Mouse (Mus musculus) G1E (cell line): Measurements from ENCODE around the gene Nup160. TPM values are rescaled to one million over a fixed set of nuclear protein-coding genes. Genes with fewer than 3 reads are reported as not detected.

Experiments
- ATAC-seq: 2 replicates; pipeline ENCODE4 v1.8.0; 2016; ENCODE audit warnings: mild to moderate bottlenecking; ENCODE audit not compliant: insufficient number of reproducible peaks, poor library complexity, low FRiP score, severe bottlenecking; ENCODE audit errors: extremely low read depth
- DNase-seq: peaks from one replicate; pipeline ENCODE4 v3.0.0; 2012; ENCODE audit warnings: low spot score
- H3K27me3 ChIP-seq: 2 replicates; pipeline ENCODE4 v1.6.1; 2012; ENCODE audit warnings: mild to moderate bottlenecking, low read length, inconsistent platforms; ENCODE audit not compliant: insufficient read depth
- H3K36me3 ChIP-seq: replicated peaks from 2 replicates; pipeline ENCODE3; 2012; ENCODE audit warnings: mild to moderate bottlenecking, inconsistent platforms
- H3K4me1 ChIP-seq: 2 replicates; pipeline ENCODE4 v1.6.1; 2012; ENCODE audit warnings: low read depth, low read length, inconsistent platforms, mixed read lengths; ENCODE audit not compliant: insufficient read depth
- H3K4me3 ChIP-seq: 2 replicates; pipeline ENCODE4 v1.5.1; 2012; ENCODE audit warnings: low read depth, mild to moderate bottlenecking, inconsistent platforms, low read length, moderate library complexity, mixed read lengths
- H3K9me3 ChIP-seq: replicated peaks from 2 replicates; pipeline ENCODE4 v1.6.1; 2012; ENCODE audit warnings: inconsistent platforms
- CTCF ChIP-seq: IDR thresholded peaks from 2 replicates; pipeline ENCODE4 v1.5.1; 2012; ENCODE audit warnings: low read depth, low read length, inconsistent platforms, mixed read lengths
- GATA1 ChIP-seq: IDR thresholded peaks from 2 replicates; pipeline ENCODE4 v1.6.1; 2012; ENCODE audit warnings: borderline replicate concordance, low read length, inconsistent platforms, mixed read lengths
- GATA2 ChIP-seq: IDR thresholded peaks from 2 replicates; pipeline ENCODE4 v1.6.1; 2012; ENCODE audit warnings: low read depth, low read length, inconsistent platforms, borderline replicate concordance
- POLR2AphosphoS5 ChIP-seq: IDR thresholded peaks from 2 replicates; pipeline ENCODE4 v1.6.1; 2012; ENCODE audit warnings: low read depth, low read length, inconsistent platforms; ENCODE audit not compliant: insufficient replicate concordance
- TAL1 ChIP-seq: conservative IDR thresholded peaks from 2 replicates; pipeline ENCODE4 v1.6.1; 2012; ENCODE audit warnings: low read depth, low read length, inconsistent platforms, mixed read lengths
- polyA plus RNA-seq: library from polyadenylated mRNA; stranded (reverse); fragments of >175 nt; gene quantifications from 2 replicates; pipeline ENCODE4 v1.2.3, GENCODE M21; 2012
- total RNA-seq, 2 experiments: library from RNA; stranded (forward) in 1 of 2; stranded (reverse) in 1 of 2; fragments of 200-1000 nt in 1 of 2; fragments of >200 nt in 1 of 2; fragmentation: Nextera tagmentation in 1 of 2; gene quantifications; 2 replicates each; pipeline ENCODE4 v1.2.3; 2014 to 2017

Nup160 gene
- total and polyA plus RNA-seq, 3 experiments: 9.1 to 157 (median 69.2) TPM

GRCm38 (mm10) chr2:90636853-90637252 is 40.2 kb upstream of the Nup160 start:
- DNase-seq: no peak
- no peaks in the 10 kb centered on the region for H3K9me3 ChIP-seq
- peaks cover 2% of the 10 kb centered on the region; the same call in 1 of the 2 replicates for H3K4me1 ChIP-seq
- no peak overlapping the region for H3K4me3 ChIP-seq
- no peaks in the 10 kb centered on the region for H3K36me3 ChIP-seq
- TF ChIP-seq TAL1: no peak
- no peak for TF ChIP-seq POLR2AphosphoS5
- no peak for TF ChIP-seq GATA2
- no peak for TF ChIP-seq CTCF
- TF ChIP-seq GATA1: no peak
- H3K27me3 ChIP-seq: peaks cover 16% of the 10 kb centered on the region
- ATAC-seq: no peak

- H3K4me3 ChIP-seq: no peak overlapping the region
- H3K36me3 ChIP-seq: no peaks in the 10 kb centered on the region
- H3K27me3 ChIP-seq: peaks cover 8% of the 10 kb centered on the region
- DNase-seq: no peak
- H3K4me1 ChIP-seq: peaks cover 2% of the 10 kb centered on the region; the same call in 1 of the 2 replicates
- no peaks in the 10 kb centered on the region for H3K9me3 ChIP-seq
- no peak for TF ChIP-seq POLR2AphosphoS5
- ATAC-seq: no peak
Observed at GRCm38 (mm10) chr2:90638986-90639746, 37.8 kb upstream of the Nup160 start.

GRCm38 (mm10) chr2:90639747-90640699 is 37.0 kb upstream of the Nup160 start:
- H3K4me1 ChIP-seq: peaks cover 2% of the 10 kb centered on the region; the same call in 1 of the 2 replicates
- no peak overlapping the region for H3K4me3 ChIP-seq
- no peaks in the 10 kb centered on the region for H3K36me3 ChIP-seq
- DNase-seq (no peak), ATAC-seq (no peak)
- peaks cover 8% of the 10 kb centered on the region for H3K27me3 ChIP-seq
- H3K9me3 ChIP-seq: no peaks in the 10 kb centered on the region
- TF ChIP-seq GATA2 (no peak), TAL1 (no peak), POLR2AphosphoS5 (no peak), CTCF (no peak), GATA1 (no peak)

- no peak for DNase-seq
- TF ChIP-seq CTCF (no peak), POLR2AphosphoS5 (no peak), TAL1 (no peak), GATA2 (no peak), GATA1 (no peak)
- Histone ChIP-seq H3K4me3 (no peak overlapping the region), H3K27me3 (peaks cover 12% of the 10 kb centered on the region), H3K4me1 (peaks cover 2% of the 10 kb centered on the region; the same call in 1 of the 2 replicates), H3K36me3 (no peaks in the 10 kb centered on the region), H3K9me3 (no peaks in the 10 kb centered on the region)
- ATAC-seq: no peak
Observed at GRCm38 (mm10) chr2:90641007-90641709, 35.9 kb upstream of the Nup160 start.

- ATAC-seq (no peak), DNase-seq (no peak)
- Histone ChIP-seq H3K27me3 (peaks cover 12% of the 10 kb centered on the region; the same call in 1 of the 2 replicates), H3K36me3 (no peaks in the 10 kb centered on the region), H3K9me3 (no peaks in the 10 kb centered on the region), H3K4me1 (peaks cover 1% of the 10 kb centered on the region; the same call in 1 of the 2 replicates), H3K4me3 (no peak overlapping the region)
- TF ChIP-seq CTCF: no peak
Observed at GRCm38 (mm10) chr2:90641710-90642039, 35.3 kb upstream of the Nup160 start.

GRCm38 (mm10) chr2:90647084-90647483 is 29.9 kb upstream of the Nup160 start:
- TF ChIP-seq CTCF (no peak), TAL1 (no peak), POLR2AphosphoS5 (no peak), GATA2 (no peak), GATA1 (no peak)
- H3K9me3 ChIP-seq: no peaks in the 10 kb centered on the region
- no peak for ATAC-seq

More at GRCm38 (mm10) chr2:90647084-90647483, 29.9 kb upstream of the Nup160 start:
- no peaks in the 10 kb centered on the region for H3K36me3 ChIP-seq
- H3K4me1 ChIP-seq: peaks cover 4% of the 10 kb centered on the region; the same call in 1 of the 2 replicates
- DNase-seq: no peak
- peaks cover 20% of the 10 kb centered on the region for H3K27me3 ChIP-seq
- H3K4me3 ChIP-seq: no peak overlapping the region
